Mouse (Mus musculus) stomach, postnatal 0 days (tissue): ENCODE results near the gene Tfam.

ENCODE experiments used
- CTCF ChIP-seq: IDR thresholded peaks from 2 replicates; pipeline ENCODE4 v1.5.1; 2016; ENCODE audit warnings: antibody characterized with exemption, low read depth, mild to moderate bottlenecking, moderate library complexity
- EP300 ChIP-seq: optimal IDR thresholded peaks from 2 replicates; pipeline ENCODE3; 2016; ENCODE audit warnings: antibody characterized with exemption

DNA sequence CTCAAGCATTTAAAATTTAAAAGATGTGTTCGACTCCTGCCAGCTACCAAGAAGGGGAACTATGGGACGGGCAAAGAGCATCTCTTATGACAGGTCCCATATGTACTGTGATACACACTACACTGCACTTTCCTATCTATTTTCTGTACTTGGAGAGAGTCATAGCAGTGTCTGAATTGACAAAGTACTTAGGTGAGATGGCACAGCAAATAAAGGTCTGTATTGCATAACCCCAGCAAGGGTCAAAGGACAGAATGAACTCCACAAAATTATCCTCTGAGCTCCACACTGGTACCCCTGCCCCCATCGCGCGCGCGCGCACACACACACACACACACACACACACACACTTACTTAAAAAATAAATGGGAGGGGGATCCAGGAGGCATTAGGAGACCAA lies 4.0 kb downstream of the Tfam start:
- no peak for TF ChIP-seq CTCF
- no peak for TF ChIP-seq EP300
